In the genomic region with DNA sequence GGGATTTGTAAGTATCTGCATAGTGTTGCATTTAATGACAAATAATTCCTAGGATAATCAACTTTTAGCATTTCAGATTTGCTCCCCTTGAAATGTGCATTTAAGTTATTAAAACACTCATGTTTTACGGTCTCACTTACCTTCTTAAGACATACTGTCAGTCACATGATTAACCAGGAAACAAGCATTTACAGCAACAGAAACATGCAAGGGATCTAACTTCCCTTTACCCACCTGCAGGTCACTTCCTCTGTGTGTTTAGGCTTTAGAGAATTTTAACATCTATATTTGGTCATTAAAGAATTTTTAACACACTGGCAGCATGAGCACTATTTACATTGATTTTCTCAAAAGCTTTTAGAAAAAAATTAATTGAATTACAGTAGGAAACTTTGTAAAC, we compare ENCODE assay signal across 27 mouse cellular contexts. TPM values are rescaled to one million over a fixed set of nuclear protein-coding genes. Genes with fewer than 3 reads are reported as not detected.
A peak's percentile ranks its signal among the peaks of the same experiment; 100 is the strongest.
DNase-seq lines count a peak whose midpoint lies in the region; ATAC-seq and TF ChIP-seq lines count a peak whose summit lies in the region.
"Had no signal": no experiment of that assay in that cellular context is flagged by ENCODE, and none has a peak within 500 bp of the region (broad histone marks: within the 10 kb centered on the region; RNA-seq: fewer than 3 reads in every experiment).

No protein-coding gene starts in this region.

- 86% methylated on average over 1 of the region's 1 CpGs for WGBS in hindbrain, postnatal 0 days

- no peak overlapping the region for H3K9ac ChIP-seq in hindbrain, postnatal 0 days (replicated peaks; ENCODE audit: low read length)
- H3K9ac ChIP-seq: forebrain, embryonic 15.5 days; heart, embryonic 13.5 days; hindbrain, embryonic 13.5 days; intestine, embryonic 15.5 days; limb, embryonic 15.5 days; liver, embryonic 14.5 days; lung, embryonic 15.5 days had no signal

- peak; percentile 46 for DNase-seq in thymus, postnatal 0 days (ENCODE audit: low spot score)
- DNase-seq in thymus, postnatal 14 days, result no peak
- no peak for DNase-seq in kidney, adult 18-20 months
- DNase-seq in cerebellum, adult 11-12 months, result no peak
- no peak for DNase-seq in hindbrain, postnatal 0 days (ENCODE audit: low spot score)
- DNase-seq: B cell, adult 2 months; cerebellum, adult 18-20 months; gastrocnemius, postnatal 25 days; heart, adult 2 months; heart, postnatal 14 days; kidney, adult 9 months; kidney, postnatal 14 days; left cerebral cortex, postnatal 4 days; lung, postnatal 4 days; retina, postnatal 1 day; thymus, adult 18-20 months had no signal

- no peak for TF ChIP-seq CTCF in hindbrain, postnatal 0 days (IDR thresholded peaks at IDR 0.05; ENCODE audit: low read depth)

- H3K4me1 ChIP-seq in hindbrain, postnatal 0 days (ENCODE audit: insufficient read depth, low read length), result no peaks in the 10 kb centered on the region
- H3K4me1 ChIP-seq: embryonic facial prominence, embryonic 10.5 days; forebrain, embryonic 15.5 days; hindbrain, embryonic 13.5 days; intestine, embryonic 15.5 days; limb, embryonic 15.5 days; lung, embryonic 15.5 days had no signal

- ATAC-seq in common myeloid progenitor, adult 5-6 weeks (replicated peaks; ENCODE audit: low read depth, poor library complexity, severe bottlenecking), result peak; percentile 52
- peak; percentile 69 for ATAC-seq in megakaryocyte progenitor cell, adult 5-6 weeks (replicated peaks; ENCODE audit: poor library complexity)
- no peak for ATAC-seq in hindbrain, postnatal 0 days
- ATAC-seq: forebrain, embryonic 15.5 days; intestine, embryonic 15.5 days had no signal

- no peak overlapping the region for H3K27ac ChIP-seq in hindbrain, postnatal 0 days
- H3K27ac ChIP-seq: embryonic facial prominence, embryonic 10.5 days; forebrain, embryonic 15.5 days; heart, adult 2 months; heart, embryonic 13.5 days; hindbrain, embryonic 13.5 days; intestine, embryonic 15.5 days; limb, embryonic 15.5 days; liver, embryonic 14.5 days; lung, embryonic 15.5 days; midbrain, embryonic 10.5 days had no signal

- no peaks in the 10 kb centered on the region for H3K9me3 ChIP-seq in hindbrain, postnatal 0 days (ENCODE audit: low read length)
- H3K9me3 ChIP-seq: embryonic facial prominence, embryonic 10.5 days; forebrain, embryonic 15.5 days; heart, embryonic 13.5 days; hindbrain, embryonic 13.5 days; intestine, embryonic 15.5 days; limb, embryonic 15.5 days; lung, embryonic 15.5 days; midbrain, embryonic 10.5 days had no signal

- H3K4me2 ChIP-seq in hindbrain, postnatal 0 days (ENCODE audit: low read depth, low read length), result no peak overlapping the region
- H3K4me2 ChIP-seq: forebrain, embryonic 15.5 days; heart, embryonic 13.5 days; hindbrain, embryonic 13.5 days; intestine, embryonic 15.5 days; limb, embryonic 15.5 days; lung, embryonic 15.5 days had no signal

- H3K27me3 ChIP-seq in hindbrain, postnatal 0 days (ENCODE audit: insufficient read depth, low read length), result no peaks in the 10 kb centered on the region
- H3K27me3 ChIP-seq: forebrain, embryonic 15.5 days; heart, embryonic 13.5 days; hindbrain, embryonic 13.5 days; intestine, embryonic 15.5 days; limb, embryonic 15.5 days; lung, embryonic 15.5 days had no signal

- no peak overlapping the region for H3K4me3 ChIP-seq in hindbrain, postnatal 0 days (ENCODE audit: low read length)
- H3K4me3 ChIP-seq: embryonic facial prominence, embryonic 10.5 days; forebrain, embryonic 15.5 days; heart, adult 2 months; heart, embryonic 13.5 days; hindbrain, embryonic 13.5 days; intestine, embryonic 15.5 days; limb, embryonic 15.5 days; lung, embryonic 15.5 days; midbrain, embryonic 10.5 days had no signal

- no peaks in the 10 kb centered on the region for H3K36me3 ChIP-seq in hindbrain, postnatal 0 days (ENCODE audit: insufficient read depth, low read length)
- H3K36me3 ChIP-seq: embryonic facial prominence, embryonic 10.5 days; forebrain, embryonic 15.5 days; heart, embryonic 13.5 days; hindbrain, embryonic 13.5 days; intestine, embryonic 15.5 days; limb, embryonic 15.5 days; lung, embryonic 15.5 days; midbrain, embryonic 10.5 days had no signal

RNA-seq across cellular contexts. Expression of gene Ptprc, which starts 50.2 kb away (rescaled TPM):
- 408 and 445 TPM in 2 replicates for polyA plus RNA-seq in thymus, postnatal 0 days (2015; fragmentation: Nextera tagmentation; extraction: Ambion mirVana)
- total RNA-seq in common myeloid progenitor, adult 5-6 weeks (2017), result 219 and 223 TPM in 2 replicates
- 125 and 141 TPM in 2 replicates for total RNA-seq in megakaryocyte progenitor cell, adult 5-6 weeks (2015)
- total RNA-seq in megakaryocyte progenitor cell, adult 5-6 weeks (2017), result 142 and 173 TPM in 2 replicates
- 1.2 and 2.0 TPM in 2 replicates for total RNA-seq in hindbrain, postnatal 0 days (2014; rRNA removed)
- 1.2 and 1.3 TPM in 2 replicates for polyA plus RNA-seq in hindbrain, postnatal 0 days (2015; fragmentation: Nextera tagmentation; extraction: Ambion mirVana)

Comparison
In these comparisons a context has a peak if more than half of its experiments do, and no peak if none do; other contexts are left out.
1. RNA of gene Ptprc, which starts 50.2 kb away (total RNA-seq): 219 to 223 TPM in common myeloid progenitor, adult 5-6 weeks and 125 to 173 TPM in megakaryocyte progenitor cell, adult 5-6 weeks; 1.2 to 2.0 TPM in hindbrain, postnatal 0 days; every median in the first group is over 10 times any median in the second.